Mouse (Mus musculus) kidney, embryonic 16.5 days (tissue): ENCODE results near the gene Zmynd10. TPM values are rescaled to one million over a fixed set of nuclear protein-coding genes. Genes with fewer than 3 reads are reported as not detected.

Experiments used
- ATAC-seq: fragments of 200-750 bp; cut with Nextera tagmentation; 2 replicates; pipeline ENCODE4 v1.8.0; 2017; ENCODE audit warnings: moderate TSS enrichment; ENCODE audit not compliant: low FRiP score, low TSS enrichment
- H3K27ac ChIP-seq: fragments of 300-500 bp; sonication (generic); 2 replicates; pipeline ENCODE4 v1.5.1; 2014; ENCODE audit warnings: low read length
- H3K27me3 ChIP-seq: fragments of 300-500 bp; sonication (generic); 2 replicates; pipeline ENCODE4 v1.6.1; 2014; ENCODE audit warnings: low read length, control low read depth, mixed read lengths; ENCODE audit not compliant: insufficient read depth
- H3K36me3 ChIP-seq: fragments of 300-500 bp; sonication (generic); 2 replicates; pipeline ENCODE4 v1.6.1; 2014; ENCODE audit warnings: low read length, control low read depth, mixed read lengths; ENCODE audit not compliant: insufficient read depth
- H3K4me1 ChIP-seq: fragments of 300-500 bp; sonication (generic); 2 replicates; pipeline ENCODE4 v1.6.1; 2014; ENCODE audit warnings: low read length, control low read depth, mixed read lengths; ENCODE audit not compliant: insufficient read depth
- H3K4me2 ChIP-seq: fragments of 300-500 bp; sonication (generic); replicated peaks from 2 replicates; pipeline ENCODE4 v1.6.1; 2014; ENCODE audit warnings: low read depth, low read length
- H3K4me3 ChIP-seq: fragments of 300-500 bp; sonication (generic); 2 replicates; pipeline ENCODE4 v1.5.1; 2014; ENCODE audit warnings: mild to moderate bottlenecking, low read length
- H3K9ac ChIP-seq: fragments of 300-500 bp; sonication (generic); replicated peaks from 2 replicates; pipeline ENCODE4 v1.6.1; 2014; ENCODE audit warnings: low read length
- H3K9me3 ChIP-seq: fragments of 300-500 bp; sonication (generic); 2 replicates; pipeline ENCODE4 v1.6.1; 2016; ENCODE audit warnings: low read length, control low read depth
- WGBS: fragments of 180-500 bp; shearing (Covaris S2); extraction: QIAGEN DNeasy Blood & Tissue Kit; methylation state at CpG from one replicate; pipeline ENCODE4 v1.1.7; 2014; 5-methylcytosine and 5-hydroxymethylcytosine counted together
- polyA plus RNA-seq: library from polyadenylated mRNA; unstranded; fragments of >200 nt; fragmentation: Nextera tagmentation; extraction: Ambion mirVana; gene quantifications from 2 replicates; pipeline ENCODE4 v1.2.1, GENCODE M21; 2015

Gene Zmynd10
- polyA plus RNA-seq, 1 experiment from 2014 or later = 3.3 TPM

DNA sequence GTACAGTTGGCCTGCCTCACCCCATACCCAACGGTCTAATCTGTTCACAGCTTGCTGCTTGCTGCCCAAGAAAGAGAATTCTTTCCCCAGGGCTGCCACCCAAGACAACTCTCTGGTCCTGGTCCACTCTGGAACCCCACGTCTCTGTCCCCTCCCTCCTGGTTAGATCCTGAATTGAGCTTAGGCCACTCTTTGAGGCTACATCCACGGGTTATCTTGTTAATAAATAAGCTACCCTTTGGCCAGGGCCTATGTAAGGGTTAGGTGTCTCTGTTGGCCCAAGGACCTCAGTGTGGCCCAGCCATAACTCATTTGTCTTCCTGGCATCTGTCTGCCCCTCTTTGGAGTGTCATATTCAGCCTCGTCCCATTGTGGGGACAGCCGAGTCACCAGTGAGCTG, 51.3 kb downstream of the Zmynd10 start:
- H3K9me3 ChIP-seq = no peaks in the 10 kb centered on the region
- no peaks in the 10 kb centered on the region for H3K27me3 ChIP-seq
- H3K4me2 ChIP-seq = no peak overlapping the region
- peaks cover 13% of the 10 kb centered on the region for H3K36me3 ChIP-seq
- H3K4me3 ChIP-seq = no peak overlapping the region
- H3K27ac ChIP-seq = no peak overlapping the region
- no peak for ATAC-seq
- no peak overlapping the region for H3K9ac ChIP-seq
- WGBS = 68% methylated on average over 5 of the region's 5 CpGs
- H3K4me1 ChIP-seq = peaks cover 18% of the 10 kb centered on the region

GRCm38 (mm10) chr9:107599433-107599832, 52.3 kb downstream of the Zmynd10 start:
- ATAC-seq = no peak
- 79% methylated on average over 9 of the region's 9 CpGs for whole genome bisulfite sequencing

DNA sequence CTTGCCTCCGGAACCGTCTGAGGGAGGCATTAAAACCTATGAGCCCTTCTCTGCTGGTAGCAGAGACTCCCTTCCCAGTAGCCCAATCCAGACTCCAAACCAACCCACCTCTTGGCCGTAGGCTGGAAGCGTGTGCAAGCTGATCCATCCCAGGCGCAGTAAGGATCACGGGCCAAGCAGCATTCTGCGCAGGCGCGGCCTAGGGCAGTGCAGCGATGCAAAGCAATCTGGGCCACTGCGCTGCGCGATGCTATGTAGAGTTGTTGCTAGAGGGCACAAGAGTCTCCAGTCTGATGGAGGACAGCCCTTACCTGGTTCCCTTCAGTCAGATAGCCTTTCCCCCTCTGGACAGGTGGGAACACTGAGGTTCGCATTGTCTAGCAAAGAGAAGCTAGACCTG, 52.7 kb downstream of the Zmynd10 start:
- Histone ChIP-seq H3K27ac (no peak overlapping the region), H3K4me2 (no peak overlapping the region), H3K9ac (no peak overlapping the region), H3K9me3 (no peaks in the 10 kb centered on the region), H3K27me3 (no peaks in the 10 kb centered on the region), H3K4me1 (peaks cover 33% of the 10 kb centered on the region), H3K4me3 (no peak overlapping the region), H3K36me3 (peaks cover 3% of the 10 kb centered on the region; the same call in 1 of the 2 replicates)
- no peak for ATAC-seq
- 51% methylated on average over 14 of the region's 14 CpGs for WGBS

More at GRCm38 (mm10) chr9:107599433-107599832, 52.3 kb downstream of the Zmynd10 start:
- peaks cover 3% of the 10 kb centered on the region; the same call in 1 of the 2 replicates for H3K36me3 ChIP-seq
- H3K9ac ChIP-seq = no peak overlapping the region
- H3K4me1 ChIP-seq = peaks cover 28% of the 10 kb centered on the region
- no peak overlapping the region for H3K27ac ChIP-seq
- no peak overlapping the region for H3K4me3 ChIP-seq
- no peaks in the 10 kb centered on the region for H3K27me3 ChIP-seq
- H3K4me2 ChIP-seq = no peak overlapping the region
- H3K9me3 ChIP-seq = no peaks in the 10 kb centered on the region

GRCm38 (mm10) chr9:107600745-107601144, 53.6 kb downstream of the Zmynd10 start:
- no peak overlapping the region for H3K4me3 ChIP-seq
- no peak overlapping the region for H3K27ac ChIP-seq
- peaks cover 42% of the 10 kb centered on the region for H3K4me1 ChIP-seq
- no peak overlapping the region for H3K4me2 ChIP-seq
- H3K36me3 ChIP-seq = peaks cover 3% of the 10 kb centered on the region; the same call in 1 of the 2 replicates
- no peaks in the 10 kb centered on the region for H3K9me3 ChIP-seq
- WGBS = 76% methylated on average over 12 of the region's 12 CpGs
- no peak for ATAC-seq
- H3K9ac ChIP-seq = no peak overlapping the region
- no peaks in the 10 kb centered on the region for H3K27me3 ChIP-seq

Other genes starting within 250 kb of the Zmynd10 start
- 12.6 and 13.2 TPM in 2 replicates for gene Hemk1, start 208.9 kb upstream of the Zmynd10 start, polyA plus RNA-seq
- 0.82 and 1.2 TPM in 2 replicates for gene 6430571L13Rik, start 206.7 kb upstream of the Zmynd10 start, polyA plus RNA-seq
- gene Cacna2d2, start 147.7 kb upstream of the Zmynd10 start, polyA plus RNA-seq = 0.74 and 0.95 TPM in 2 replicates
- gene Tmem115, start 13.4 kb upstream of the Zmynd10 start, polyA plus RNA-seq = 49.7 and 51.0 TPM in 2 replicates
- 35.8 and 39.0 TPM in 2 replicates for gene Cyb561d2, start 5.1 kb upstream of the Zmynd10 start, polyA plus RNA-seq
- 57.0 and 59.0 TPM in 2 replicates for gene Nprl2, start 5.1 kb upstream of the Zmynd10 start, polyA plus RNA-seq
- 66.8 and 68.9 TPM in 2 replicates for gene Rassf1, start 4.3 kb downstream of the Zmynd10 start, polyA plus RNA-seq
- gene Tusc2, start 16.0 kb downstream of the Zmynd10 start, polyA plus RNA-seq = 45.3 and 48.0 TPM in 2 replicates
- 131 and 132 TPM in 2 replicates for gene Hyal2, start 20.6 kb downstream of the Zmynd10 start, polyA plus RNA-seq
- gene Hyal1, start 29.6 kb downstream of the Zmynd10 start, polyA plus RNA-seq = 10.6 and 12.3 TPM in 2 replicates
- 21.8 and 24.1 TPM in 2 replicates for gene Naa80, start 31.6 kb downstream of the Zmynd10 start, polyA plus RNA-seq
- gene Hyal3, start 33.5 kb downstream of the Zmynd10 start, polyA plus RNA-seq = 1.3 and 1.6 TPM in 2 replicates
- 60.7 and 64.3 TPM in 2 replicates for gene Ifrd2, start 40.3 kb downstream of the Zmynd10 start, polyA plus RNA-seq
- 31.3 TPM in 2 replicates for gene Sema3b, start 61.9 kb downstream of the Zmynd10 start, polyA plus RNA-seq
- gene Gnai2, start 88.1 kb downstream of the Zmynd10 start, polyA plus RNA-seq = 447 and 455 TPM in 2 replicates
- 12.4 and 12.9 TPM in 2 replicates for gene Slc38a3, start 122.2 kb downstream of the Zmynd10 start, polyA plus RNA-seq
- gene Gnat1, start 132.4 kb downstream of the Zmynd10 start, polyA plus RNA-seq = 2.8 and 3.0 TPM in 2 replicates
- gene Sema3f, start 163.2 kb downstream of the Zmynd10 start, polyA plus RNA-seq = 20.9 and 25.7 TPM in 2 replicates
- 203 and 214 TPM in 2 replicates for gene Rbm5, start 223.7 kb downstream of the Zmynd10 start, polyA plus RNA-seq